ENCODE assay signal across 13 mouse cellular contexts in genomic region chr17:50628716-50629115, GRCm38 (mm10).
DNase-seq lines count a peak whose midpoint lies in the region; TF ChIP-seq lines count a peak whose summit lies in the region.
"Had no signal": no experiment of that assay in that cellular context is flagged by ENCODE, and none has a peak within 500 bp of the region (broad histone marks: within the 10 kb centered on the region; RNA-seq: fewer than 3 reads in every experiment).

No protein-coding gene starts in this region.

- intact Hi-C loops in gastrocnemius, adult 2 months (cut with DNase I) = loop anchor here (5.0 kb wide), 4 partner anchors 121 to 336 kb away; partner anchors contain the start of genes Dazl and Plcl2

- no peak overlapping the region for H3K4me3 ChIP-seq in gastrocnemius, adult 2 months
- no peak overlapping the region for H3K4me3 ChIP-seq in layer of hippocampus, adult 2 months
- H3K4me3 ChIP-seq: heart, embryonic 13.5 days; neural tube, embryonic 15.5 days had no signal

- H3K27ac ChIP-seq in gastrocnemius, adult 2 months = no peak overlapping the region
- peak overlapping the region; percentile 76 for H3K27ac ChIP-seq in layer of hippocampus, adult 2 months
- H3K27ac ChIP-seq: heart, embryonic 13.5 days; neural tube, embryonic 15.5 days had no signal

- TF ChIP-seq CTCF in gastrocnemius, adult 2 months (IDR thresholded peaks at IDR 0.05) = peak; percentile 69
- TF ChIP-seq CTCF in layer of hippocampus, adult 2 months (conservative IDR thresholded peaks at IDR 0.05) = peak; percentile 84

- DNase-seq in gastrocnemius, adult 2 months = no peak
- DNase-seq in gastrocnemius, postnatal 4 days (ENCODE audit: low spot score in 2 of 2) = no peak
- DNase-seq in layer of hippocampus, adult 2 months (ENCODE audit: low spot score in 2 of 2) = no peak
- no peak for DNase-seq in layer of hippocampus, postnatal 14 days (ENCODE audit: low spot score in 2 of 2)
- DNase-seq in 3T3-L1 (ENCODE audit: low read depth, low spot score) (peak; percentile 60), A20 (ENCODE audit: low read depth, low spot score) (peak; percentile 9)
- no peak for DNase-seq in right cerebral cortex, postnatal 14 days
- no peak for DNase-seq in adrenal gland, adult 18-20 months (ENCODE audit: low spot score in 2 of 2)
- DNase-seq: cerebellum, adult 8-10 months; kidney, postnatal 4 days; thymus, adult 18-20 months had no signal

Comparison
In these comparisons a context has a peak if more than half of its experiments do, and no peak if none do; other contexts are left out.
1. DNase-seq: peak in 3T3-L1 (single experiment) and A20 (single experiment); none in gastrocnemius, adult 2 months (single experiment), gastrocnemius, postnatal 4 days (0 of 2), layer of hippocampus, adult 2 months (0 of 2), layer of hippocampus, postnatal 14 days (0 of 2), right cerebral cortex, postnatal 14 days (single experiment) and adrenal gland, adult 18-20 months (0 of 2).